Comparison of ENCODE assay signal across 20 mouse cellular contexts in the genomic region with DNA sequence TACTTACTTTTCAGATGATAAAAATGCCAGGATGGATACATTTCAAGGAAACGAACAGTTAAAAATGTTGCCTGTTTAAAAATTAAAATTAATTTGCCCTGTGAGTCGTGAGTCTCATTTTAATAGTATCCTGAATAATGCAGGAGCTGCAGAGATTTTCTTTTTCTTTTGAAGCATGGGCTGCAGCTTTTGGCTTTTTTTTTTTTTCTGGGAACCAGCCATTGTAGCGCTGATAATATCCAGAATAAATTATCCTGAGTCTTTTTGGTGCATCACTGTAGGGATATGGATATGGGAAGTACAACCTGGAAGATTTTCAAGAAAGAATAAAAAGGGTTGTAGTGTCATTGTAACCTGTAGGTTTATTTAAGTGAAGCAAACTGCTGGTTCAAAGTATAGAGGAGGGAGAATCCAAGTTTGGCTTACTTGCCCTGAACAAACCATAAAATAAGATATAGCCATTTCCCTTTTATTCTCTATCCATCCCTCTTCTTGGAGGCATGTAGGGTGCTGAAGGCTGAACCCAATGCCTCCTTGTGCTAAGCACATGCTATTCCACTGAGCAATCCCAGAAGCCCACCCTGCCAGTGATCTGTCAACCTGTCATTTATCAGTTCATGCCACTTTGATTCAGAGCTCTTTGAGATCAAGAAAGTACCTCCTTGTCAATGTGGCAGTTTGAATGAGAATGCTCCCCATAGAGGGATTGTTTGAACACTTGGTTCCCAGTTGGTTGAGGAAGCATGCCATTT.
"Had no signal": no experiment of that assay in that cellular context is flagged by ENCODE, and none has a peak within 500 bp of the region (broad histone marks: within the 10 kb centered on the region; RNA-seq: fewer than 3 reads in every experiment).

No protein-coding gene starts in this region.

- H3K27ac ChIP-seq: kidney, embryonic 15.5 days; left cerebral cortex, adult 2 months; limb, embryonic 12.5 days; limb, embryonic 15.5 days; liver, embryonic 14.5 days; macrophage; stomach, embryonic 15.5 days had no signal

- ATAC-seq: liver, postnatal 0 days; lung, postnatal 0 days had no signal

- H3K9ac ChIP-seq: kidney, embryonic 15.5 days; limb, embryonic 12.5 days; limb, embryonic 15.5 days; liver, embryonic 14.5 days; liver, postnatal 0 days; lung, embryonic 14.5 days; stomach, embryonic 15.5 days had no signal

- H3K4me2 ChIP-seq: kidney, embryonic 15.5 days; limb, embryonic 12.5 days; limb, embryonic 15.5 days; liver, embryonic 11.5 days; lung, embryonic 14.5 days; stomach, embryonic 15.5 days had no signal

- DNase-seq: kidney, adult 11 months; kidney, adult 8-10 months; kidney, postnatal 10 days; kidney, postnatal 36 days; layer of hippocampus, postnatal 36 days; liver, postnatal 0 days; lung, embryonic 14.5 days; retina, postnatal 1 day; right cerebral cortex, postnatal 25 days; spleen, adult 18-20 months; thymus, postnatal 25 days had no signal

- H3K9me3 ChIP-seq: kidney, embryonic 15.5 days; limb, embryonic 12.5 days; limb, embryonic 15.5 days; stomach, embryonic 15.5 days had no signal

- H3K4me3 ChIP-seq: kidney, embryonic 15.5 days; left cerebral cortex, adult 2 months; limb, embryonic 12.5 days; limb, embryonic 15.5 days; stomach, embryonic 15.5 days had no signal

- H3K36me3 ChIP-seq: kidney, embryonic 15.5 days; limb, embryonic 12.5 days; limb, embryonic 15.5 days; stomach, embryonic 15.5 days had no signal

- H3K27me3 ChIP-seq: kidney, embryonic 15.5 days; limb, embryonic 12.5 days; limb, embryonic 15.5 days; stomach, embryonic 15.5 days had no signal

- H3K4me1 ChIP-seq: kidney, embryonic 15.5 days; limb, embryonic 12.5 days; limb, embryonic 15.5 days; stomach, embryonic 15.5 days had no signal
